Mouse (Mus musculus): ENCODE measurements at regions not wholly inside any gene's neighbourhood (a gene's known extent, or its start where the extent isn't known, plus 50 kb on each side); places are given as distances from the start of the nearest gene placed in this dataset.

DNA sequence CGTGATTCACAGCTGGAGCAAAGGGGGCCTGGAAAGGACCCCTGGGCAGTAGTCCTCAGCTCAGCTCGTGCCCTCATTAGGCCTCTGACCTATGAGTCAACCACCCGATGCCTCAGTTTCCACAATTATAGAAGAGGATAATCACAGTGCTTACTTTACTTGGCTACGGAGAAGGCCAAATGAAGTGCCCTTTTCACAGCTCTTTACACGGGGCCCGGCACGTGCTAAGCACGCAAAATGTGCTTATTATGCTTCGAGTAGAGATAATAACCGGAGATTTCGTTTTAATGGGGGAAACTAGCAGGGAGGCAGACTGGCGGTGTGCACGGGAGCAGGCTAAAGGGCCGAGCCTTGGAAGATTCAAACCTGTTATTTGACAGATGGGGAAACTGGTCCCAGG is 102.4 kb upstream of the Jun start:
- DNase-seq (ENCODE audit: low read depth, low spot score): no peak

DNA sequence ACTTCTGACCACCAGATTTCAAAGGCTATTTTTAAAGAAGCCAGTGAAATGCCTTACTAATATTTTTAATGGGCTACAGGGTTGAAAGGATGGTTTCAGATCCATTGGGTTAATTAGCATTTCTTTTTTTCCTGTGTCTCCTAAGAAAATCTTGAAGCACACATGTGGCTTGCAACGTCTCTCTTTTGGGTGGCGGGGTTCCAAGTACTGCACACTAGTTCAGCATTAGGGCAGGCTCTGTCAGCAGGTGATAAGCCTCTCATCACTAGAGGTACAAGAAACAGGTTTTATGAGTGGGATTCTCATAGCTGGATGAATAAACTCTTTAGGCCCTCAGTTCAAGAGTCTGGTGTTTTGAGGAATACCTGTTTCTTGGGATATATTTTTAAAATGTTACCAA is 103.2 kb upstream of the Jun start:
- no peak for DNase-seq (ENCODE audit: low read depth, low spot score)

DNA sequence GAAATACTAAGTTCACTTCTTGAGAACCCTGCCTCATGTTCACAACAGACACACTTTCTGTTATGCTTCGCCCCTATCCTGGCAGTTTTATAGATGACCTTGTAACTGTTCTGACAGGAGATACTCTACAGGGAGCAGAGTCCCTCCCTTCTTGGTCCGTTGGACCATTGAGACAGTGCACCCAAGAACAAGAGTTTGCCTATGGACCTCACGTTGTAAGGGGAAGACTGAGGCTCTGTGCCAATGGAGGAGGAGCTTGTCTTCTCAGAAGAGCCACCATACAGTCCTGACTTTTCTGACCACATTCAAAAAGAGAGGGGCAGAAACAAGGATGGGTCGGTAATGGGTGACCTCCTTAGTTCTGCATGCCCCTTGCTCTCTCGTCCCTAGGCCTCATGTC is 103.8 kb upstream of the Jun start:
- no peak for DNase-seq (ENCODE audit: low read depth, low spot score)

DNA sequence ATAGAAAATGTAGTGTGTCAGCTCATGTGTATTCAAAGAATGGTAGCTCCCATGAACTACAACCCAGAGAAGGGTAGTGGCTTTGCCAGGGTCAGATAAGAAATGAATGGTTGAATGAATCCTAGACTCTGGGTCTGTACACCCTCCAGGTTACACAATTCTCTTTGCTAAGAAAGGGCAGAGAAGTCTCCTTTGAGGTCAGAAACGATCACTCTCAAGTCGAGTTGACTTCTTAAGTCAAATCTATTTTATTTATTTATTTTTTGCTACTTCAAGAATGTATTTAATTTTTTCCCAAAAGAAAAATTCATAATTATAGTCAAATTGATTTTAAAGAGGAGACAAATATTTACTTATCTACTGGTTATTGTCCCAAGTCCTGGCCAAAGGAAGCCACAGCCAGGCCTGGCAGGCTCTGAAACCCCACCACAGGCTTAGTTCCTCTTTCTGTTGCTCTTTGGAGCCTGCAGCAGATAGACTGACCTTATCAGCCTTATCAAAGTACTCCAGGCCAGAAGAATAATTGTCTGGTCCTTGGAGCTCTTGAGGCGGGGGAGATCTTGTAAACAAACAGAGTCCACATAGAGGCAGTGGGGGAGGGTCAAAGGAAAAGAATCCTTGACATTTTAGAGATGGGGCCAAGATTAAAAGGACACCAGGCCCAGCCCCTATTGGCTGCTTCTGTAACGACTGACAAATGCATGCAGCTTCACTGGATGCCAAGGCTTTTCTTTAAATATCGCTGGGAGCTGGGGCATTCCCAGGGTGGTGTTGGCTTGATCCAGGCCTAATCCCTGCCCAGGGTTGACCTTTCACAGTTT is 104.6 kb upstream of the Jun start:
- DNase-seq (ENCODE audit: low read depth, low spot score): peak; percentile 72

GRCm38 (mm10) chr4:95157653-95158430 is 105.8 kb upstream of the Jun start:
- no peak for DNase-seq (ENCODE audit: low read depth, low spot score)

DNA sequence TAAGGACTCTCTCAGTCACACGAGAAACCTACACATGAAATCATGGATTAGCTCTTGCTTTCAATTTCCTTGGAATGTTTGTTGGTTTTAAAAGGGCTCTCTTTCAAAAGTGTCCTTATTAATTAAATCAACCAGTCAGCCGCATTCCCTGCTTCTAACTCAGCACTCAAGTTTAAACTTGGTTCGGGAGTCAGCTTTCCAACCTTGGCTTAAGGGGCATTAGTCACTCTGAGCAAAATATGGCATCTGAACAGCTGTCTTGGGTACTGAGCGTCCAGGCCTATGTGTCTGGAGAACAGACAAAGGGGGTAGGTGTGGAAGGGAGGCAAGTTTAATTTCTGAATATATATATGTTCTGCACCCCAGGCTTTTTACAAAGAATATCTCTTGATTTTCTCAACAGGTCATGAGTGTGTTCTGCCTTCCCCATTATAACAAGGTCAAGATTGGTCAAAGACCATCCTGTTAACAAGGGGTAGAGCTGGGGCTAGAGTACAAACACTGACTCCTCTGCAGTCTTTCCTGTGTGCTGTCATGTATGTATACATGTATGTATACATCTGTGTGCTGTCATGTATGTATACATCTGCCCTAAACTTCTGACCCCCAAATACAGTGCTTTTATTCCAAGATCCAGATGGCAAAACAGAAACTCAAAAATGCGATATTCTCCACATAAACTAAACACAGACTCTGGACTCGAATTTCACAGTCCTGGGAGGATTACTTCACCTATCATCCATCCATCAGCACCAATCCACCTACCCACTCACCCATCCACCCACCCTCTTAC is 106.8 kb upstream of the Jun start:
- DNase-seq (ENCODE audit: low read depth, low spot score): no peak

GRCm38 (mm10) chr4:95159821-95160220 is 107.8 kb upstream of the Jun start:
- DNase-seq (ENCODE audit: low read depth, low spot score): no peak

DNA sequence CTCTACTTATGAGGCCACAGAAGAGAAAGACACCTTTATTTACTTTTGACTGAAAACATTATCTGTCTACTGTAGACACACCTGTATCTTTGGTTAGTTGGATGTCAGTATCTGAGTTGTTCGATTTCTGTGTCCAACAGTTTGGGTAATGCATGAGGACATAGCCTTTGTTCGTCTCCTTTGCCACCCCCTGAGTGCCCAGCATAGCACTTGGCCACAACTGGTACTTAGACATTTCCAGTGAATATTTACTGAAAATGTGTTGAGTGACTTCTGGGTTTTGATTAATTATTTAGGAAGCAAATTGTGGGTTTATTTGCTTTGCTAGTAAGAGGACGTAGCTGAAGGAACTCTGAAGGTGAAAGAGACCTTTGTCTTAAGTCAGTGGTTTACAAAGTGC is 108.4 kb upstream of the Jun start:
- DNase-seq (ENCODE audit: low read depth, low spot score): peak; percentile 13

GRCm38 (mm10) chr4:95160912-95161669 is 109.1 kb upstream of the Jun start:
- DNase-seq (ENCODE audit: low read depth, low spot score): peak; percentile 88

- DNase-seq (ENCODE audit: low read depth, low spot score): no peak
Measured at GRCm38 (mm10) chr4:95161670-95162020, 109.6 kb upstream of the Jun start.

- peak; percentile 76 for DNase-seq (ENCODE audit: low read depth, low spot score)
Measured at GRCm38 (mm10) chr4:95162386-95163090, 110.5 kb upstream of the Jun start.

GRCm38 (mm10) chr4:95163403-95163802 is 111.4 kb upstream of the Jun start:
- DNase-seq (ENCODE audit: low read depth, low spot score): peak; percentile 19

GRCm38 (mm10) chr4:95166503-95166902 is 114.5 kb upstream of the Jun start:
- DNase-seq (ENCODE audit: low read depth, low spot score): no peak

DNA sequence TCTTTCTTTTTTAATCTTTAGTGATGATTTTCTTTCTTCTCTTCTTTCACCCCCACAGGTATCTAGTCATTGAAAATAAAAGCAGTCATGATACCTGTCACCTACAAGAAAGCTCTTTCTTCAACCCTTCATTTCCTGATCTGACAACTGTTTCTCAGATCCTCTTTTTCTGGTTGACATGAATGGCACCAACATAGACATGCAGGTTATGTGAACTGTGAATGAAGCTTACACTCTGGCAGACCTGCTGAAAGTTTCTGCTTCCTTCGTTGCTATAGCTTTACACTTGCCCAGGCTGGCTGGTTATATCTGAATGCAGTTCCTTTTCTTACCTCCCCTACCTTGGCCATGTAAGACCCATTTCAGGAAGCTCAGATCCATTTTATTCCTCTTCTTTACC is 115.2 kb upstream of the Jun start:
- peak; percentile 54 for DNase-seq (ENCODE audit: low read depth, low spot score)

DNA sequence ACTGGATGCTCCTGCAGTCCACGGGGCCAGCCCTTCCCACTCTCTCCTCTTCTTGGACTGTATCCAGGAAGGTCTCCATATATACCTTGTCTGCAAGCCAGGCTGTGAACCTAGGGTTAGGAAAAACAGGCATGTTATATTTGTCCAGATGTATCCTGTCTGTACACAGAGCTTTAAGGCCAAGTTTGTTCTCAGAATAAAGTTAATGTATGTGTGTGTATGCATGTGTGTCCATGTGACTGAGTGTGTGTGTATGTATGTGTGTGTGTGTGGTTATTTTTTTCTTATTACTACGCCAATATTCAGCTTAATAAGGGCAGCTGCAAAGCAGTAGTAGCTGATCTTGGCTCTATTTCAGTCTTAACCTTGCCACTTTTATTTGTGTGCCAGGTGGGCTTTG is 117.7 kb upstream of the Jun start:
- no peak for DNase-seq (ENCODE audit: low read depth, low spot score)

GRCm38 (mm10) chr4:95177753-95178152 is 125.7 kb upstream of the Jun start:
- DNase-seq (ENCODE audit: low read depth, low spot score): no peak

DNA sequence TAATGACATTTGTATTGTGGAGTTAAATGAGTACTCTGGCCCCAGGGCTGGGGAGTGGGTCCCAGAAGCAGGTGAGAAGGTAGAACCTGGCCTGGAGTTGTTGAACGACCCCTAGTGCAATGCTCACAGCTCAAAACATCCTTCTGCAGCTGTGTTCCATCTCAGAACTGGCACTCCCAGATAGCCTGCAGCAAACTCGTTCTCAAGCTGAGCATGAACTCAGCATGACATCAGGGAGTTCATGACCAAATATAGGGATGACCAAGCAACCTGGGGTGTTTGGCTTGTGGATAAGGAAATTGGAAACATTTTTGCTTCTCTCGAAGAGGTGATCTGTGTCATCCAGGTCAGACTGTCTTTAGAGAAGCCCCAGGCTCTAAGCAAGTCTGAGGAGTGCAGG is 126.4 kb upstream of the Jun start:
- DNase-seq (ENCODE audit: low read depth, low spot score): no peak

GRCm38 (mm10) chr4:95178900-95179299 is 126.9 kb upstream of the Jun start:
- no peak for DNase-seq (ENCODE audit: low read depth, low spot score)

GRCm38 (mm10) chr4:95180446-95180845 is 128.4 kb upstream of the Jun start:
- no peak for DNase-seq (ENCODE audit: low read depth, low spot score)

DNA sequence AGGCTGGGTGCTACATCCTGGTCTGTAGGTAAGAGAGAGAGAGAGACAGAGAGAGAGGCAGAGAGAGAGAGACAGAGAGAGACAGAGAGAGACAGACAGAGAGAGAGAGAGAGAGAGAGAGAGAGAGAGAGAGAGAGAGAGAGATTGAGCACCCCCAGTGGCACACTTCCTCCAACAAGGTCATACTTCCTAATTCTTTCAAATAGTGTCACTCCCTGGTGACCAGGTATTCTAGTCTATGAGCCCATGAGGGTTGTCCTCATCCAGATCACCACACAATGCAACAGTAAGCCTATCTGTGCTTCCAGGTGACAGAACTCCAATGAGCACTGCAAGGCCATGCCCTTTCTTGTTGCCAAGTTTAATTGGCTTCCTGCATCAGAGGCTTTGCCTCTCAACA is 129.0 kb upstream of the Jun start:
- DNase-seq (ENCODE audit: low read depth, low spot score): no peak

DNA sequence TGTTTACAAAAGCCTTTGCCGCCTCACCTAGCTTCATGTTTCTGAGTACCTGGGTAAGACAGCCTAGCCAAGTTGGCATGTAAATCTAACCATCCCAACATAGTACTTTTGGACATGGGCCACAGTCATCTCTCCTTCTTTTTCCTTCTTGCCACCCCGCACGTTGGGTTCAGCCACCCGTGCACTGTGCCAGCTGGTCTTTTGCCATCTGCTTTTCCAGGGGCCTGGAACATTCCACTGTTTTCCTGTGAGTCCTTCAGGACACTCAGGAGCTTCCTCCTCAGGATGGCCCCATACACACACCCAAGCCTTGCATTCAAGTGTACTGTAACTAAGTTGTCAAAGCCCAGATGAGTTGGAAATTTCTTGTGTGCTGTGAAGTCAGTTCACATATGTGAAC is 132.2 kb upstream of the Jun start:
- no peak for DNase-seq (ENCODE audit: low read depth, low spot score)

Measured in A20 (cell line).